Mouse (Mus musculus) lung, postnatal 10 days (tissue): ENCODE data around the gene Caly.

ENCODE experiments used
- DNase-seq: peaks from one replicate; pipeline ENCODE4 v3.0.0; 2021

Gene Caly

GRCm38 (mm10) chr7:140081408-140082241, 723 bp downstream of the Caly start:
- DNase-seq: no peak

DNA sequence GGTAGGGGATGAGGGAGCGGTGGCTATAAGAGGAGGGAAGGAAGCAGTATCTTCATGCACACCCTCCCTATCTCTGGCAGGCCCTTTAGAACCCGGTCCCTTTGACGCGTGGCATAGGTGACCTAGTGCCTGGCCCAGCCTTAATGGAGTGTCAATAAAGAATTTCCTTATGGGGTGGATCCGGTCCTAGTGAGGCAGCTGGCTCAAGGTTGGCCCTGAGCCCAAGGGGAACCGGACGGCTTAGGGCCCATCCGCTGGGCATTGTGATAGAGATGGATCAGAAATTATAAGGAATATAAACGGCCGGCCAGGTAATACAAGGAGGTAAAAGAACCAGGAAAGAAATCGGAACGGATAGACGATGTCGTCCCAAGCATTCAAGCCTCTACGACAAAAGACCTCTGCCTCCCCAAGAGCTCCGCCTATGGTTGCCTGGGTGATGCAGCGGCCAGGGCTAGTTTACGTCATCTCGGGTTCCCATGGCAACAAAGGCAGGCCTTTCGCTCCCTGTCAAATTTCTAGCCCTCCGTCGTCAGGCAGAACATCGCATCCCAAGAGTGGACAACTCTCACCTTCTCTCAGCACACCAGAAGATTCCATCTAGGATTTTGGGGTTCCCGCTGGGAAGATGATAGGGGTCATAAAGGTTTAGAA, 1.7 kb downstream of the Caly start:
- peak; percentile 81 for DNase-seq

- DNase-seq: peak; percentile 71
Measured at GRCm38 (mm10) chr7:140078711-140079110, 3.6 kb downstream of the Caly start.

- no peak for DNase-seq
Measured at GRCm38 (mm10) chr7:140077698-140078097, 4.7 kb downstream of the Caly start.

GRCm38 (mm10) chr7:140070042-140070711, 12.2 kb downstream of the Caly start:
- peak; percentile 30 for DNase-seq

DNA sequence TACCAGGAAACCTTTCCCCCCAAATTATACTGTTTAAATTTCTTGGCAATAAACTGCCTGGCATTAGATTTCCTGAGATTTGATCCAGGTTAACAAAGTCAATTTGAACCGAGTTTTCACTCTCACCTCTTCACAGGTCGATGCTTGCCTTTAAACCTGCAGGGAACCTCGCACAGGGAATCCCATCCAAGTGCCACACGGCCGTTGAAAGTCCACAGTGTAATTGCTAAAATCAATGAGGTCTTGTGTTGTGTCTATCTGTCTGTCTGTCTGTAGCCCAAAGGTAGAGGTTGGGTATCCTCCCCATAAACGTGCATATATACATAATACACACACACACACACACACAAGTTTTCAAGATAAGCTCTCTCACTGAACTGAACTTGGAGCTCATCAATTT, 15.0 kb downstream of the Caly start:
- no peak for DNase-seq

GRCm38 (mm10) chr7:140063092-140063491, 19.3 kb downstream of the Caly start:
- DNase-seq: peak; percentile 73

DNA sequence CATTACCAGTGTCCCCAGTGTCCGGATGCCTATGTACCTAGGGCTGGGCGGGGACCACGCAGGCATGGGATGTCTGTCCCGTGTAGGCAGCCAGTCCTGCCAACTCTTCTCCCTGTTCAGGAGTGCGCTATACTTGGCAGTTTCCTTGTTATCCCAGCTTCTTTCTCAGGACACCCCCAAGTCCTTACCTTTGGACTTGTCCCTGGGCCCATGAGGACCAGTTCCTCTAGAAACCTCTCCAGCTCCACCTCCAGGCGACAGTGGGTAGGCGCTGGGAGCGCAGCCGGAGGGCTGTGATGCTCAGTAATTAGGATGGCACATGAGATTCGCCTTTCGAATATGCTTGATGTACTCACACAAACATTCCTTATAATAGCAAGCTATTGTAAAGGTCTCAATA, 20.0 kb downstream of the Caly start:
- peak; percentile 48 for DNase-seq

DNA sequence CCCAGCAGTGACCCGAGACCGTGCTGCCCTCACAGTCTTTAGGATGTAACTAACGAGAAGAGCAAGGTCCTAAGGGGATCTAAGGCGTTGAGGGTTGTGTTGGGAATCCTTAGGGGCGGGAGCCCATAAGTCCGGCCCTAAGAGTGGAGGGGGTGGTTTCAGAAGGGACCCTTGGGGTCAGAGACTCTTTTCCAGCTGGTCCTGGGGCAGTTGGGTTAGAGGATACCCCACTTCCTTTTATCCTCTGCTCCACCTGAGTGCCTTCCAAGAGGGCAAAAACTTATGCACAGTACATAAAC, 20.6 kb downstream of the Caly start:
- no peak for DNase-seq

DNA sequence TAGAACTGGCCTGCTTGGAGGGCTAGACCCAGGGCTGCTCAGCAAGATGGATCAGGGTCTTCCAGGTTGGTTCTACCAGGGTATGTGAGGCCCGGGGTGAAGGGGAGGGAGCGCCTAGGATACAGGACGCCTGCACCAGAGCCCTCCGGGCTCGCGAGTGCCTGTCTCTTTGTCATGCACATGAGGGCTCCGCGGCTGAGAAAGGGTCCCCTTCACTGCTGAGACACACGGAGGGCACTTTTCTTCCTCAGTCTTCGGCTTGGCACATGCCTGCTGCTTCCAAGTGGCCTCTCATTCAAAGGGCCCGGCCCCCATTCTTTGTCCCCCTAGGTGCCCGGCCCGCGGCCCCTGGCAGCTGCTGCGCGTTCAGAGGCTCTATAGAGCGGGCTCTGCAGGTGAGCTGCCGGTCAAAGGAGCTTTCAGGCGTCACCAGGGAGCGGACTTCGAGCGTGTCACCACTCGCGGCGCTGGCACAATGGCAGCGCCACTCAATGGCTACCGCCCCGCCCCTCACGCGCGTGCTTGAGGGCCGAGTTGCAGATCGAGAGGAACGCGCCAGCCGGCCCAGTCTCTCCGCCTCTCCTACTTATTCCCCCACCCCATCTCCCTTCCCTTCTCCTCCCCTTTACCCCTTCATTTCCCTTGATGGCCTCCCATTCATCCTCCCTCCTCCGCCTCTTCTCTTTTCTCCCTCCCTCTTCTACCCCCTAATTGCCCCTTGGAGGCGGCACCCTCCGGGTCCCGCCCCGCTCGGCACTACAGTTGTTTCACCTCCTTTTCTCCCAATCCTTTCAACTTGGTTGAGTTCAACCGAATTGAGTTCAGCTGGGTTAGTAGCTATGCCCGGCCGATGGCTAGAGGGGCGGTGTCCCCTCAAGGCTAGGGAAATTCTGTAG, 21.2 kb downstream of the Caly start:
- peak; percentile 45 for DNase-seq

DNA sequence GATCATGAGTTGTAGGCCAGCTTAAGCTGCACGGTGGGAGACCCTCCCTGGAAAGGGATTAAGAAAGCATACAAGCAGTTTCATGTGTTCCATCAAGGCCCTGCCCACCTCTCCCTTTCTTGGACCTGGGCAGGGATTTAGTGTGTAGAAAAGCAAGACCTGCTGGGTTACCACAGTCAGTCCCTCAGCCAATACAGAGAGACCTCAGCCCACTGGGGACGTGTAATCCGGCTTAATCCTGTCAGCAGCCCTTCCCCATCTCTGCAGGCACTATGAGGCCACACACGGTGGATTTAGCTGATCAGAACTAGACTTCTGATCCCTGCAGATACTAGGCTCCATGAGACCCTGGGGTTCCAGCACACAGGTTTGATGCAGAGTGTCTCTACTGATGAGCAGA, 22.7 kb downstream of the Caly start:
- no peak for DNase-seq

DNA sequence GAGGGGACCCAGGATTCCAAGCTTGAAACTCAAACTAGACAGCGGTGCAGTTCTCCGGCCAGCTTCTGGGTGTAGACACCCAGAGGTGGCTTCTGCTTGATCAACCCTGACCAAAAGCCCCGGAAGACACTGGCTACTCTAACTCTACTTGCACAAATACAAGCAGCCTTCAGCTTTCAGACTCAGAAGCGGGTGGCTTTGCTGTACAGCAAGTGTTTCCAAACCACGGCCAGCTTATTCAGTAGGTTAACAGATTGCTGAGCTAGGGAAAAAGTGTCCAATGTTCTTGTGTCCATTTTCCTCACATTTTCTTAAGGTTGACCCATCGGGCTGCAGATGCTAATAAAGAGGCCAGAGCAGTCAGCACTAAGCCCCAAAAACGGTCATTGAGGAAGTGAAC, 23.8 kb downstream of the Caly start:
- no peak for DNase-seq

DNA sequence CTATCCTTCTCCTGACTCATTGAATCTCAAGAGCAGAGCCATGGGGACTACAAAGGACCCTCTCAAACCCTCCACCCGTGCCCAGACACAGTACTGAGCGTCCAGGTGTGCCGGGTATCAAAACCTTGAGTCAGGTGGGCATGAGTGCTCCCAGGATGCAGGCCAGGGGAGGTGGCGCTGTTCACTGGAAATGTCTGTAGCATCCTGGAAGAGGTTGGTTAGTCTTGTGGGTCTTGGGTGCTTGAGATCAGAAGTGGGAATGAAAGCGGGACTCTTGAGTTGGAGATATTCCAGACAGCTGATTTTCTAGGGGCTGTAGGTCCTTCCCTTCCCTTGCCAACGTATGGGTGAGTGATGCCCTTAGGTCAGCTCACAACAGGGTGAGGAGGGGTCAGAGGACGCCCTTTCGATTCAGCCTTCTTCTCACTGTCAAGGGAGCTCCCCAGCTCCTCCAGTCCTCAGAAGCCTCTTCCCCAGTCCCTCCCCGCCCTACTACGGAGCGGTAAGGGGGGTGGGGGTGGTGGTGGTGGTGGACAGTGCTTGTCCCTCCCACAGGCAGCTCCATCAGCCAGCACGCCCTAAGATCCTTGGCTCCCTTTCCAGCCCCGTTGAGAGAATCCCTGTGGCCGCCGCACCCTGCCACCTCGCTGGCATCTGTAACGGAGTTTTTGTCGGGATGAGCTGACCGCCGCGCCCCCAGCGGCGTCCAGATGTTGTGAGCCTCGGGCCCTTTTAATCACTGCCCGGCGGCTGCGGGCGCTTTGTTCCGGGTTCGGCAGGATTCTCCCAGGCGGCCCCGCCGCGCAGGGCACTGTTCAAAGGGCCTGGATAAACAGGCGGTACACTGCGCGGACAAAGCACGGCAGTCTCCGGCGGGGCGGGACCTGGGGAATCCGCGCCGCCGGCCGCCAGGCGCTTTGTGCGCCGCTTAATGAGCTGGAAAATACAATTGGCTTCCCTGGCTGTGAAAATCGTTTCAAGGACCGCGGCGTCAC, 24.6 kb downstream of the Caly start:
- peak; percentile 48 for DNase-seq

GRCm38 (mm10) chr7:140054124-140054523, 28.2 kb downstream of the Caly start:
- DNase-seq: no peak

GRCm38 (mm10) chr7:140049115-140049689, 33.1 kb downstream of the Caly start:
- peak; percentile 39 for DNase-seq

DNA sequence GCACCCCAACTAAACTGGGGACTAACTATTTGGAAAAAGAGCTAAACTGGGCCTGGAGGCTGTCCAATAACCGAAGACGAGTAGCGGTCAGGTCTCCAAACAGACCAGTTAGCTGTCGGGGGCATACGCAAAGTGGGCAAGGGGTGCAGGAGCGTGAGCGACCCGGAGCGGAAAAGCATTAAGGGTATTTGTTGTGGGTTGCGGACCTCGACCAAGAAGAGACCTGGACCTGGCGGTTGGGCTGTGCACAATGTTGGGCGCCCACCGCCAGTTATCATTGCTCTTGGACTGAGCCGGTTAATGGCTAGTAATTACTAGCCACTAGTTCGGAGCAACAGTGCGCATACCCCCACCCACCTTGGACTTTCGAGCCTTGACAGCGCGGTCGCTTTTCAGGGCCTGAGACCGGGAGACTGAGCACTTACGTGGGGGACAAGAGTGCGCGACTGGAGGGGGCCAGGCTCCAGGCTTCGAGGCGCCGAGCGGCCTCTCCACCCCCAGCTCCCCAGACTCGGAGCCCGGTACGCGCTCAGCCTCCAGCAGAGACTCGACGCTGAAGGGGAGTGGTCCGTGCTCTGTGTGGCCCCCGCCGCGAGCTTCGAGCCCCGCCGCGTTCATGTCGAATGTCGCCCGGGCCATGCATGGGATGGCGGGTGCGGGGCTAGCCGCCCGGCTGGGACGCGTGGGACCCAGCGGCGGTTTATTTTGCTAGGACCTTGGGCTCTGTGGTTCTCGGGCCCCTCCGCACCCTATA, 33.8 kb downstream of the Caly start, which contains the start of gene Msx3:
TSS of gene Msx3 (minus strand) at position 729 of the 754 bp plus-strand sequence.
- no peak for DNase-seq

DNA sequence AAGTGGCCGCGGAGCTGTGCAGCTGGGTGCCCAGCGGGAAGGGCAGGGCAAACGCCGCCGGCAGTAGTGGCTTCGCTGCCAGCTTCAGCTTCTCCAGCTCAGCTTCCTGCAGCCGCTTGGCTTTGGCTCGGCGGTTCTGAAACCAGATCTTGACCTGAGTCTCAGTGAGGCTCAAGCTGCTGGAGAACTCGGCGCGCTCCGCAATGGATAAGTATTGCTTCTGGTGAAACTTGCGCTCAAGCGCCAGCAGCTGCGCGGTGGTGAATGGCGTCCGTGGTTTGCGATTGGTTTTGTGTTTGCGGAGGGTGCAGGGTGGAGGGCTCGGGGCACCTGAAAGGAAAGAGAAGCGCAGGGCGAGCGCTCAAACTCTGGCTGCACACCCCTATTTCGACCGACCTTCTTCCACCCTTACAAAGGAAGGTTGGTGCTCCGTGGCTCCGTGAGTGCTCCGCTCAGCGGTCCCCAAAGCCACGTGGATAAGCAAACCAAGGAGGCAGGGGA, 34.5 kb downstream of the Caly start:
- DNase-seq: peak; percentile 12

DNA sequence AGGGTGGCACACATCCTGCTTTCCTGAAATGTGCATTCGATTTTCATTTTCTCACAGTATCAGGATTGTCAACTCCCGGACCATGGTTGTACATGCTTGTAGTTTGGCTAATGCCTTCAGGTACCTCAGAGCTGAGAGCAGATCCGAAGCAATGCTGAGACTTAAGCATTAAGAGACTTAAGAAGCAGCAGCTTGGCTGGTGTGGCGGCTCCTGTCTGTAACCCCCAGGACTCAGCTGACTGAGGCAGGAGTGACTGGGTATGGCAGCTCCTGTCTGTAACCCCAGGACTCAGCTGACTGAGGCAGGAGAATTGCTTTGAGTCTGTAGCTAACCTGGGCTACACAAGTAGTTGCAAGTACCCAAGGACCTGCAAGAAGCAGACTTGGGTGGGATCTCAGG, 36.8 kb downstream of the Caly start:
- no peak for DNase-seq

GRCm38 (mm10) chr7:140042728-140043127, 39.6 kb downstream of the Caly start:
- no peak for DNase-seq

GRCm38 (mm10) chr7:140037171-140037555, 45.2 kb downstream of the Caly start:
- no peak for DNase-seq
